Mouse (Mus musculus) monocyte, adult 5-6 weeks (primary cell): ENCODE data around the gene Atp2c1. TPM values are rescaled to one million over a fixed set of nuclear protein-coding genes. Genes with fewer than 3 reads are reported as not detected.

ENCODE experiments used
- ATAC-seq: fragments of 153-309, 156-312 bp; replicated peaks from 2 replicates; pipeline ENCODE4 v1.8.0; 2017; ENCODE audit warnings: mild to moderate bottlenecking; ENCODE audit not compliant: low TSS enrichment, insufficient number of reproducible peaks, severe bottlenecking, poor library complexity, low FRiP score
- total RNA-seq: library from RNA; stranded (forward); fragments of 200-1000, 200-491, 200-594 nt; gene quantifications from 3 replicates; pipeline ENCODE4 v1.2.3, GENCODE M21; 2017

The Atp2c1 gene
- total RNA-seq, 1 experiment from 2014 or later, result 219 TPM

DNA sequence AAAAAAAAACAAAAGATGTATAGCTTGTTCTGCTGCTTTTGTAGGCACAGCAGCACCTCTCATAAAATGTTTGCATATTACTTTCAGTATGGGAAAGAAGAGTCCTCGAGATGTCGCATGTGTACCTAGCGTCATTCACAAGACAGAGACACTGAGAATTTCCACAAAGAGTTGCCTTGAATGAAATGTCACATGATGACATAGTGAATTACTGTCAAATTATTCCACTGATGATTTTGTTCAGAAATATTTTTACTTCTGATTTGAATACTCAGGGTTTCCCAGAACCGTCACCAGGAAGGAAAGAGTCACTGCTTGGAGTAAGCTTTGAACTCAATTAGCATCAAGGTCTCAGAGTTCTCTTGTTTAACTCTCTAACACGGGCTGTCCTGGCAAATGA, 139.7 kb downstream of the Atp2c1 start:
- ATAC-seq, result no peak

DNA sequence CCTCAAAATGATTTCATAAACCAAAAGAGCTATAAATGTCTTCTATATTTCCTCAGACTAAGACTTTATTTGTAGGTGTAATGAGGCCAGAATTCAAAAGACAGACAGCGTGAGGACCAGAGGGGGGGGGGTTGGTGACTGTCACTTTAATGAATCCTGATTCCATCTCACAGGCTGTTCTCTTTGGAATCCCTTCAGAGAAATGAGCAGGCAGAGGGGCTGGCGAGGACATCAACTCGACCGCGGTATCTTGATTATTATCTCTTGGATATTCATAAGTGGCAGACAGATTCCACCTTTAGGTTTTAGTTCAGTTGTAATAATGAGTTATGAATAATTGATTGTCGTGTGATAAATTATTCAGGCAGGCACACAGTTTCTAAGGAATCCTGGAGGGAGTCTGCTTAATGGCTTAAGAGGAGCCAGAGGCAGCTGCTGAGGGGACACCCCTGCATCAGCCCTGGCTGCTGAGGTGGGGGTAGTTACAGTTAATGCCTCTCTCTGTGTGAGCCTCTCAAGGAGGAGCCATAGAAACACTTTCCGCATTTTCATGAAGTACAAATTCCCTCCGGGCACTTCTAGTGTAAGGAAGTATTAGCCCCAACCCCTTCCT, 147.5 kb downstream of the Atp2c1 start:
- ATAC-seq, result no peak

DNA sequence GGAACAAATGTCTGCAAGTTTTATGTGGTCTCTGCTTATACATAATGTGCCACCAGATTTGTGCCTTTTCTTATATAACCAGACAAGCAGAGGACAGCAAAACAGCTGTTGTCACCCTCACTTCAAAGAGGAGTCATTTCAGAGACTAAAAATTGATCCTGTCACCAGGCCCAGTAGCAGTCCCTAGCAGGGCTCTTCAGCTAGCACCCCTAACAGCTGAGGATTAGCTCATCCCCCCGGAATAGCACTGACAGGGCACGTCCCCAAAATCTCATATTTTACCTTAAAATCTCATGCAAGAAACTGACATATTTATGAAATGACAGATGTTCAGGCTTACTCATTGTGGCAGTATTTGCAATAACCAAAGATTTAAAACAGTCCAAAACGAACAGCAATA, 149.5 kb downstream of the Atp2c1 start:
- no peak for ATAC-seq

DNA sequence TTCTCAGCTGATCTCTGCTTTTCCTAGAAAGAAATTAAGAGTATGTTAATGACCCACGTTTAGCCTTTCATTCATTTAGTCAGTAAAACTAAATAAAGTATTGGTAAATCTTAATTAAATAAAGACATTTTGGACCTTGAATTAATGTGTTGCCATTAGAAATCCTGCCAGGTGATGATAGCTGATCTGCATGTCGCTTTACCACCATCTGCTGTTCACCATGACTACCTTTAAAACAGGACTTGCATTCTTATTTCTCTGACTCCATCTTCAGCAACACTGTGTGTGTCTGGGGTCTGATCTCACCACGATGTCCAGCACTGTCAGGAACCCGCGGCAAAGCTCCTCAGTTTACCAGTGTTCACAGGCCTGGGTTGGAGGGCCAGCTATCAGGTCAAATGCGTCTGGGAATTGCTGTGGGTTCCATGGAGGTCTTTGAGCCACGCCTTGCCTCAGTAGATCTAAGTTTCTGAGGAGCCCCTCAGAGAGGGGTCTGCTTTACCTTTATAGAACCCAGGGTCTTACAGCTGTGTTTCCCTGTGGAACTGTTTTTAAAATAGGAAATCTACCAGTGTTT, 150.1 kb downstream of the Atp2c1 start:
- ATAC-seq, result no peak

DNA sequence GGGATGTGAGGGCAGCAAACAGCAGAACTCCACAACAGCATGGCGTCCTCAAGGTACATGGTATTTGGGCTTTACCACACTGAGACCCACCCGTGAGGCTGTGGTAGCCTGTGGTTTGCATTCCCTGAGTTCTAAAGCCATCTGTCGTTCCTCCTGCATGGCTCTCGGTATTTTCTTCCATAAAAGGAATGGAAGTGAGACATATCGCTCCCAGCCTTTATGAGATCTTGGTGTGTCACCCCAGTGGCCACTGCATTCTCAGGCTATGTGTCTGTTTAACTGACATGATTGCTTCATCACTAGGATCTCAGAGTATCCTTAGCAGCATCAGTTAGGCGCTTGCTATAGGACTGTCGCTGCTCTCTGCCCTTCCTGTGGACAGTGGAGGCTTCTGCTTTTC, 150.7 kb downstream of the Atp2c1 start:
- no peak for ATAC-seq

DNA sequence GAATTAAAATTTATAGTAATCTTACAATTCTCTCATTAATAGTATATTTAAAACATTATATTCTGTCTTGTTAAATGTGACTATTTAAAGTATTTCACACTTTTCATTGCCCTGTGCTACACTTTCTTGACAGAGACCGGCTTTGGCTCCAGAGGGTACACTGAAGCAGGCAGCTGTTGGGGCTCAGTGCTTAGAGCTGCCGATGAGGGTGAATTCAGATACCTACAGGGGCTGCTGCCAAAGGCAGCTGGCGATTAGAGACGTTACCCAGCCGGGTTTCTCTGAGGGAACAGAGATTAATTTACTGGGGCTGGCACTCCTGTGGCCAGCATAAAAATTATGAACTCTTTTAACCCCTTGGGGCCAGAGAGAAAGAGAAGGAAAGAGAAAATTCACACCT, 152.8 kb downstream of the Atp2c1 start:
- ATAC-seq, result no peak

DNA sequence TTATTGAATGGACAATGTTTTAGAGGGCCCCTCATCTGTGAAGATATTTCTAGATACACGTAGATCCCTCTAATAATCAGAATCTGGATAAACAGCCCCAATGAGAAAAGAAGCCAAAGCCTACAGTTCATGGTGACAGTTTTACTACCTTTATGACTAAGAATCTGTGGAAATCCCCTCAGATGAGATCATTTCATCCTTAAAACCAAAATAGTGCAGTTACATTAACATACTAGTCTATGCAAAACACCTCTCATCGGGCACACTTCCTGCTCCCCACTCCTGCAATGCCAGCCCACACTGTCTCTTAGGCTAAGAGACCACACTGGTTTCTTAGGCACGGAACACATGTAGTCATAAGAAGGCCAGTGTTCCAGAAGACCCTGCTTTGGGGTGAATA, 158.5 kb downstream of the Atp2c1 start:
- ATAC-seq, result no peak

DNA sequence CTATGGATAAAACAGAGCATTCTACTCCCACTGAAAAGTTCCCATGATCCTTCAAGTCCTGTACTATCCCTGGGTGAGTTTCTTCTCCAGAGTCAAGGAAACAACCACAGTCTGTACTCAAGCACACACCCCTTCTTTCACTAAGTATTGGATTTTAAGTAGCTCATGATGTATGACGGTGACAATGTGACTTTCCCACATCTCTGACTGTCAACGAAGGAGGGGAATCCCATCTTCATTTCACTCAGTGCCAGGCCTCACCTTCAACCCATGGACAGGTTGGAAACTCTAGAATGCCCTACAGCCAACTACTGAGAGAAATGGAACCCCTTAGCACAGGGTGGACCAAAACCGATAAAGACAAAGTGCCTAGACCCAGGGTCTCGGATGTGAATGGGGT, 160.9 kb downstream of the Atp2c1 start:
- no peak for ATAC-seq

DNA sequence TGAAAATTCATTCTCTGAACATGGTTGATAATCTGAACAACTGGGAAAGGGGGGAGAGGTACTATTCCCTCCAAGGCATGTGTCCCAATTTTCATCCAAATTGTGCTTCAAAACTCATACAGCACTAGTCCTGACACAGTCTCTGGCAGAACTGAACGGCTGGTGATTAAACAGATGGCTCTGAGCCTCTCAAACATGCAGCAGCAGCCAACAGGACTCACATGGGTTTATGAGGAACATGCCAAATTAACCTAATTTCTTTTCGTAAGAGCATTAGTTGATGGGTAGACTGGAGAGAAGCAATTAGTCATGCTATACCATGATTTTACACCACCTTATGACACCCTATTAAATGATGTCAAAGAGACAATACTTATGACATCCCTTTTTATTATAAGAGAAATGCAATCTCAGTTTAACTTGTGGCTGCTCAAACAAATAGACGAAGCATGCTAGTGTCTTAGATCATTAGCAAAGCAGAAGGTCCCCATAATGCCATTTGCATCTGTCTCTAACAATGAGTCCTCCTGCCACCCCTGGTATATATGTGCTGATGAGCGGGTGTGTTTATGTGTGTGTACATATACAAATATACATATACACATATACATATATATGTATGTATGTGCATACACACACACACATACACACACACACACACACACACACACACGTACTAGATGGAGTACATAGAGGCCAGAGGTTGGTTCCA, 163.4 kb downstream of the Atp2c1 start:
- ATAC-seq, result no peak

DNA sequence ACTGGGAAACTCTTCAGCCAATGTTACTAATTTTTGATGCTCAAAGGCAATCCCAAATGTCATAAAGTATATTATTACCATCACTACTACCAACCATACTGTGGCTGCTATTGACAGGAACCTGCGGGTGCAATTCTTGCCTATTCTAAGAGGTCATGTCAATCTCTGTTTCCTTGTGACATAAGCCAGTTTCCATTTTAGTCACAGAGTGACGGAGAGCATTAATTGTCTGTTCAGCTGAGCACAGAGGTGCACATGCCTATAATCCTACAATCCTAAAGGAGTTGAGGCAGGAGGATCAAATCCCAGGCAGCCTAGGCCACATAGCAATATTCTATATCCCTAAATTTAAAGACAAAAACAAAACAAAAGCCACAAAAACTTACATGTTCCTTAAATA, 164.9 kb downstream of the Atp2c1 start:
- ATAC-seq, result no peak

Other genes with a start within 250 kb of the Atp2c1 start
- 7.1 to 18.5 TPM (median 15.5 TPM) in 3 replicates for gene Aste1, start 131.9 kb downstream of the Atp2c1 start, total RNA-seq
- gene Nek11, start 131.8 kb downstream of the Atp2c1 start, total RNA-seq, result not detected in 3 replicates
- 15.8 to 40.1 TPM (median 31.0 TPM) in 3 replicates for gene Pik3r4, start 115.7 kb upstream of the Atp2c1 start, total RNA-seq